Mouse (Mus musculus) G1E (cell line): ENCODE measurements around the gene Sv2c. TPM values are rescaled to one million over a fixed set of nuclear protein-coding genes. Genes with fewer than 3 reads are reported as not detected.

Source experiments
- ATAC-seq: 2 replicates; pipeline ENCODE4 v1.8.0; 2016; ENCODE audit warnings: mild to moderate bottlenecking; ENCODE audit not compliant: insufficient number of reproducible peaks, poor library complexity, low FRiP score, severe bottlenecking; ENCODE audit errors: extremely low read depth
- DNase-seq: peaks from one replicate; pipeline ENCODE4 v3.0.0; 2012; ENCODE audit warnings: low spot score
- H3K27me3 ChIP-seq: 2 replicates; pipeline ENCODE4 v1.6.1; 2012; ENCODE audit warnings: mild to moderate bottlenecking, low read length, inconsistent platforms; ENCODE audit not compliant: insufficient read depth
- H3K36me3 ChIP-seq: replicated peaks from 2 replicates; pipeline ENCODE3; 2012; ENCODE audit warnings: mild to moderate bottlenecking, inconsistent platforms
- H3K4me1 ChIP-seq: 2 replicates; pipeline ENCODE4 v1.6.1; 2012; ENCODE audit warnings: low read depth, low read length, inconsistent platforms, mixed read lengths; ENCODE audit not compliant: insufficient read depth
- H3K4me3 ChIP-seq: 2 replicates; pipeline ENCODE4 v1.5.1; 2012; ENCODE audit warnings: low read depth, mild to moderate bottlenecking, inconsistent platforms, low read length, moderate library complexity, mixed read lengths
- H3K9me3 ChIP-seq: replicated peaks from 2 replicates; pipeline ENCODE4 v1.6.1; 2012; ENCODE audit warnings: inconsistent platforms
- CTCF ChIP-seq: IDR thresholded peaks from 2 replicates; pipeline ENCODE4 v1.5.1; 2012; ENCODE audit warnings: low read depth, low read length, inconsistent platforms, mixed read lengths
- GATA1 ChIP-seq: IDR thresholded peaks from 2 replicates; pipeline ENCODE4 v1.6.1; 2012; ENCODE audit warnings: borderline replicate concordance, low read length, inconsistent platforms, mixed read lengths
- GATA2 ChIP-seq: IDR thresholded peaks from 2 replicates; pipeline ENCODE4 v1.6.1; 2012; ENCODE audit warnings: low read depth, low read length, inconsistent platforms, borderline replicate concordance
- POLR2AphosphoS5 ChIP-seq: IDR thresholded peaks from 2 replicates; pipeline ENCODE4 v1.6.1; 2012; ENCODE audit warnings: low read depth, low read length, inconsistent platforms; ENCODE audit not compliant: insufficient replicate concordance
- TAL1 ChIP-seq: conservative IDR thresholded peaks from 2 replicates; pipeline ENCODE4 v1.6.1; 2012; ENCODE audit warnings: low read depth, low read length, inconsistent platforms, mixed read lengths
- polyA plus RNA-seq: library from polyadenylated mRNA; stranded (reverse); fragments of >175 nt; gene quantifications from 2 replicates; pipeline ENCODE4 v1.2.3, GENCODE M21; 2012
- total RNA-seq, 2 experiments: library from RNA; stranded (forward) in 1 of 2; stranded (reverse) in 1 of 2; fragments of 200-1000 nt in 1 of 2; fragments of >200 nt in 1 of 2; fragmentation: Nextera tagmentation in 1 of 2; gene quantifications; 2 replicates each; pipeline ENCODE4 v1.2.3; 2014 to 2017

Sv2c gene
- total and polyA plus RNA-seq, 3 experiments, result 0.02 to 0.49 (median 0.45) TPM

GRCm38 (mm10) chr13:95944621-95945020 is 187.8 kb downstream of the Sv2c start:
- TF ChIP-seq GATA2 (no peak), POLR2AphosphoS5 (no peak), GATA1 (no peak), CTCF (no peak), TAL1 (no peak)
- H3K4me1 ChIP-seq, result peaks cover 30% of the 10 kb centered on the region
- H3K36me3 ChIP-seq, result no peaks in the 10 kb centered on the region
- DNase-seq, result no peak
- no peak overlapping the region for H3K4me3 ChIP-seq
- no peaks in the 10 kb centered on the region for H3K9me3 ChIP-seq
- H3K27me3 ChIP-seq, result no peaks in the 10 kb centered on the region
- no peak for ATAC-seq

DNA sequence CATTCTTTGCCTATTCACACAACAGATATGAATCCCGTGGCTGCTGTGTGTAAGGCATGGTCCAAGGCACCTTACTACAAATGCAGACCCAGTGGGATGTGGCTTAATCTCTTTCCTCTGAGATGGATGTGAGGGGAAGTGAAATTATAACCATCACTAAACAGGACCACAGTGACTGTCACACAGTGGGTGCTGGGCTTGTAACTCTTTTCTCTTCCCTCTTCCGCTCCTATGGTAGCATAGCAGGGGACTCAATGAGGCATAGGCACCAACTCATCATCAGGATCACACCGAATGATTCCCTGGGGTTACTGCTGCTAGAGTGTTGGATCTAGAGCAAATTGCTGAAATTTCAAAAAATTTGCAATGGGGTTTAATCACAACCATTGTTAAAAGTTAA is 188.5 kb downstream of the Sv2c start:
- Histone ChIP-seq H3K36me3 (no peaks in the 10 kb centered on the region), H3K9me3 (no peaks in the 10 kb centered on the region), H3K27me3 (no peaks in the 10 kb centered on the region), H3K4me3 (no peak overlapping the region), H3K4me1 (peaks cover 27% of the 10 kb centered on the region)
- no peak for DNase-seq
- ATAC-seq, result no peak
- TF ChIP-seq TAL1 (no peak), GATA1 (no peak), GATA2 (no peak), POLR2AphosphoS5 (no peak), CTCF (no peak)

GRCm38 (mm10) chr13:95942587-95942986 is 189.8 kb downstream of the Sv2c start:
- no peaks in the 10 kb centered on the region for H3K9me3 ChIP-seq
- no peak for DNase-seq
- no peak overlapping the region for H3K4me3 ChIP-seq
- H3K27me3 ChIP-seq, result no peaks in the 10 kb centered on the region
- H3K36me3 ChIP-seq, result no peaks in the 10 kb centered on the region
- no peak for ATAC-seq
- peaks cover 15% of the 10 kb centered on the region; the same call in 1 of the 2 replicates for H3K4me1 ChIP-seq
- TF ChIP-seq GATA1 (no peak), TAL1 (no peak), CTCF (no peak), GATA2 (no peak), POLR2AphosphoS5 (no peak)

DNA sequence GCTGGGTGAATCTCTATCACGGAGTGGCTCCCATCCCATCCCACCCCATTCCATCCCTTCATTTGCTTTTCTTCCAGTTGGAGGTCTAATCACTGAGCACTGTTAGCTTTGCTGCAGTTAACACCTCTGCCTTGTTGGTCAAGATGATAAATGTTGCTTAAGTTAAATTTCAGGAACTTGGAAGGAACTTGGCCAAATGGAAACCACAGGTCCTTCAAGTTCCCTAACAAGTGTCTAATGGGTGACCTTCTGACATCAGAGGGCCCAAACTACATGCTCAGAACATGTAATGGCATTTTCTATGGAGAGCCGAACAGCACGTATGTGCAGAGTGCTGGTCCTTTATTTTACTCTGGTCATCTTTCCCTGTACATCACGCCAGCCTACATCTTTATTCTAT is 190.5 kb downstream of the Sv2c start:
- TF ChIP-seq CTCF (no peak), POLR2AphosphoS5 (no peak), TAL1 (no peak), GATA2 (no peak), GATA1 (no peak)

GRCm38 (mm10) chr13:95940811-95941210 is 191.6 kb downstream of the Sv2c start:
- Histone ChIP-seq H3K27me3 (peaks cover 3% of the 10 kb centered on the region; the same call in 1 of the 2 replicates), H3K36me3 (no peaks in the 10 kb centered on the region), H3K4me1 (peaks cover 13% of the 10 kb centered on the region; the same call in 1 of the 2 replicates), H3K9me3 (no peaks in the 10 kb centered on the region), H3K4me3 (no peak overlapping the region)
- ATAC-seq (no peak), DNase-seq (no peak)
- TF ChIP-seq GATA1 (no peak), CTCF (no peak), POLR2AphosphoS5 (no peak), TAL1 (no peak), GATA2 (no peak)

More for the DNA sequence above, 190.5 kb downstream of the Sv2c start:
- Histone ChIP-seq H3K4me3 (no peak overlapping the region), H3K36me3 (no peaks in the 10 kb centered on the region), H3K27me3 (peaks cover 2% of the 10 kb centered on the region; the same call in 1 of the 2 replicates), H3K4me1 (peaks cover 15% of the 10 kb centered on the region; the same call in 1 of the 2 replicates), H3K9me3 (no peaks in the 10 kb centered on the region)
- no peak for ATAC-seq
- DNase-seq, result no peak

DNA sequence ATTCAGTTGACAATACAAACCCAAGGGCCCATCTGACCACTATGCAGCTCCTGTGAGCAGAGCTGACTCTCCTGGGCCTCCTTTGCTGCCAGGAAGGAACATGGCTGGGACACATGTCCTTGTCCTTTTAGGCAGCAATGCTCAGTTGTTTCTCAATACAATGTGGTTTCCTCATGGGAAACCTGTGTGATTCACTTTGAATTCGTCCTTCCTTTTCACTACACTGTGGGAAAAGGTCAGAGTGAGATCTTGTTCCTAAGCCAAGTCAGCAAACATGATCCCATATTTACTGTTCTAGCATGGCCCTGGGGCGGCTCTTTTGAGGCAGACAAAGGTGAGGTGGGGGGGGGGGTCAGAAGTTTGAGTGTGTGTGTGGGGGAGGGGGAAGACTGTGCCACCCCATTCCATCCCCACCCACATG is 208.2 kb downstream of the Sv2c start:
- ATAC-seq (no peak), DNase-seq (no peak)
- Histone ChIP-seq H3K4me1 (no peaks in the 10 kb centered on the region), H3K9me3 (peaks cover 7% of the 10 kb centered on the region), H3K27me3 (peaks cover 14% of the 10 kb centered on the region; the same call in 1 of the 2 replicates), H3K36me3 (no peaks in the 10 kb centered on the region), H3K4me3 (no peak overlapping the region)
- no peak for TF ChIP-seq GATA2
- no peak for TF ChIP-seq CTCF
- TF ChIP-seq TAL1, result no peak
- TF ChIP-seq POLR2AphosphoS5, result no peak
- TF ChIP-seq GATA1, result no peak
